Mouse (Mus musculus) olfactory bulb, adult 2 months (tissue): Measurements from ENCODE around the gene Creb3. TPM values are rescaled to one million over a fixed set of nuclear protein-coding genes. Genes with fewer than 3 reads are reported as not detected.

ENCODE experiments used
- H3K27ac ChIP-seq: fragments of 200-500 bp; 2 replicates; pipeline ENCODE4 v1.5.1; 2012; ENCODE audit warnings: low read depth, low read length; ENCODE audit not compliant: insufficient read depth
- H3K4me1 ChIP-seq: fragments of 200-500 bp; 2 replicates; pipeline ENCODE4 v1.6.1; 2012; ENCODE audit warnings: low read length; ENCODE audit not compliant: control insufficient read depth, insufficient read depth
- H3K4me3 ChIP-seq: fragments of 200-500 bp; 2 replicates; pipeline ENCODE4 v1.5.1; 2012; ENCODE audit warnings: mild to moderate bottlenecking, low read depth, low read length, moderate library complexity; ENCODE audit not compliant: insufficient read depth
- CTCF ChIP-seq: fragments of 200-500 bp; IDR thresholded peaks from 2 replicates; pipeline ENCODE4 v1.5.1; 2012; ENCODE audit warnings: low read depth, mild to moderate bottlenecking, low read length, moderate library complexity; ENCODE audit not compliant: insufficient read depth
- POLR2A ChIP-seq: fragments of 200-500 bp; IDR thresholded peaks from 2 replicates; pipeline ENCODE4 v1.6.1; 2012; ENCODE audit warnings: mild to moderate bottlenecking, low read depth, low read length, moderate library complexity; ENCODE audit not compliant: insufficient read depth
- WGBS: fragments of 180-500 bp; shearing (Covaris S2); methylation state at CpG from one replicate; pipeline ENCODE4 v1.1.7; 2018; 5-methylcytosine and 5-hydroxymethylcytosine counted together
- polyA plus RNA-seq: library from polyadenylated mRNA; stranded (reverse); fragments of >200 nt; gene quantifications from 2 replicates; pipeline ENCODE4 v1.2.4, GENCODE M21; 2012; ENCODE audit warnings: low replicate concordance; ENCODE audit not compliant: missing spikeins, insufficient read depth, insufficient read length

Gene Creb3
- polyA plus RNA-seq, 1 experiment = not detected

DNA sequence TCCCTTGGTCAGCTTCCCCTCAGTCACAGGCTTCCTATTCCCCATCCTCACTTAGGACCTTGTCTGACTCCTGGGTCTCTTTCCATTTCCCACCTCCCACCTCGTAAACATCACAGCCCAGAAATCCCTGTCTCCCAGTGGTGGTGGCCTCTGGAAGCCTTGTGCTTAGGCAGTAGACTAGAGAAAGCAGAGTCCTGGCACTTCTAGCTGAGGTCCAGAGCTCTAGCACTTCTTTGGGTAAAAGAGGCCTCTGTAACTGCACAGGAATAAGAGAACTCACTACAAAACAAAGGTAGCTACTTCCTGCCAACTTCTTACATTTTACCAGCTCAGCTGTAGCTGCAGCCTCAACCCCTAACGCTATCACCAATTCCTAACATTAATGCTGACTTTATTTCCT lies 1.2 kb upstream of the Creb3 start:
- 16% methylated on average over 2 of the region's 2 CpGs for whole genome bisulfite sequencing
- no peak overlapping the region for H3K27ac ChIP-seq
- peaks cover 33% of the 10 kb centered on the region for H3K4me1 ChIP-seq
- TF ChIP-seq CTCF = no peak
- TF ChIP-seq POLR2A = no peak
- peak overlapping the region; percentile 28 for H3K4me3 ChIP-seq

DNA sequence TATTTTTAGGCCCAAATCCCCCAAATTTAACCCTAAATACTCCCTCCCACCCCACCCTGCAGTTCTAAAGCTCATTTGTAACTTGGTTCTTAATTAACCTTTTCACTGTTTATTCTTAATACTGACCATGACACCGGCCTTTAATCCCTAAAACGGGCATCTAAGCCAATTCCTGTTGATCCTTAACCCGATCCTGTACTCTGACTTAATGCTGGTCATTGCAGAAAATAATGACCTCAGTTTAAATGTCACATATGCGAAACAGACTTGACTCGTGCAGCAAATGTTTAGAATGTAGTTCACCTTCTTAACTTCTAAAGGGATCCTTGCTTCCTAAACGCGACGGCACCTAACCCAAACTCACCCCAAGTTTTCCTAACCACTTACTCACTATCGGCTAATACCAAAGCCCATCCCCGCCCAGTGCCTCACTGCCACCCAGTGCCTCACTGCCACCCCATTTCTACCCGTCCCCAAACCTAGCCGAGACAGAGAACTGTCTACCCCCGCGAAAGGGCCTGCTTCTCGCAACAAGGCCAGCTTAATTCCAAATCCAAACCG lies 616 bp upstream of the Creb3 start:
- Histone ChIP-seq H3K4me1 (peaks cover 33% of the 10 kb centered on the region), H3K4me3 (peak overlapping the region; percentile 89), H3K27ac (peak overlapping the region; percentile 79)
- WGBS = under 1% methylated on average over 16 of the region's 16 CpGs
- TF ChIP-seq CTCF (no peak), POLR2A (no peak)

DNA sequence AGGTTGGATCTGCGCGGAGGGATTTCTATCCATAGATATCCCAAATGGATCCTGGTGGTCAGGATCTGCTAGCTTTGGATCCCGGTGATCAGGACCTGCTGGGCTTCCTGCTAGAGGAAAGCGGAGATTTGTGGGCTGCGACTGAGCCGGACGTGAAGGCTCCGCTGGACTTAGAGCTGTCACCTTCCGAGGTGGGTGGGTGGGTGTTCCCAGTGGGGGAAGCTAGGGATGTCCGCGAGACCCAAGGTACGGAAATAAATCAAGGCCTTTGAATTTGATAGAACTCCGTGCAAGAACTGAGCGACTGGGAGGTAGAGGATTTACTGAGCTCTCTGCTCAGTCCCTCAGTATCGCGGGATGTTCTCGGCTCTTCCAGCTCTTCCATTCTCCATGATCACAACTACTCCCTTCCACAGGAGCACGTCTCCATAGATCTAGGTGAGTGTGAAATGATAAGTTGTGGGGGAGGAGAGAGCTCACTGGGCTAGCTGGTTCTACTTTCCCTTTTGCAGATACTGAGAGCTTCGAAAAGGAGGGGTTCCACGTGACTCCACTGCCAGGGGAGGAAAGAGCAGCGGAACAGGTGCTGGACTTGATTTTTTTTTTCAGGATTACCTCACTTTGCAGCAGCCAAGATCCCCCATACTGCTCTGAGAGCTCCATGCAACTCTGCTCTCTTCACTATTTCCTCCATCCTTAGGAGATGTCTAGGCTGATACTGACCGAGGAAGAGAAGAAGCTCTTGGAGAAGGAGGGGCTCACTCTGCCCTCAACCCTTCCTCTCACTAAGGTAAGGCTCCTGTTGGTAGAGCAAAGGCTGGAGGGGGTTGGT lies 853 bp downstream of the Creb3 start:
- peak overlapping the region; percentile 89 for H3K4me3 ChIP-seq
- H3K4me1 ChIP-seq = peaks cover 26% of the 10 kb centered on the region
- WGBS = 6% methylated on average over 22 of the region's 22 CpGs
- no peak overlapping the region for H3K27ac ChIP-seq
- TF ChIP-seq POLR2A (no peak), CTCF (no peak)

DNA sequence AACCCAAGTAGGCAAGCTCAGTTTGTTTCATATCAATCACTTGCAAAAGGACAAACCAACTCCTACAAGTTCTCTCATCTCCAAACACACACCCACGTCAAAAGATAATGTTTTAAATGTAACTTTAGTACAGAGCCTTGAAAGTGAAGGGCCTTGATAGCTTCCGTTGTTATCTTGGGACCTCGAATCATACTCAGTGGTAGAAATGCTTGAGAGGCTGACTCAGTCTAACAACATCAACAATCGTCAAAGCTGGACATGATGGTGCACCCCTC lies 1.4 kb downstream of the Creb3 start:
- no peak for TF ChIP-seq CTCF
- no peak for TF ChIP-seq POLR2A
- H3K4me3 ChIP-seq = no peak overlapping the region
- WGBS = 80% methylated on average over 4 of the region's 4 CpGs
- peaks cover 24% of the 10 kb centered on the region for H3K4me1 ChIP-seq
- H3K27ac ChIP-seq = no peak overlapping the region

DNA sequence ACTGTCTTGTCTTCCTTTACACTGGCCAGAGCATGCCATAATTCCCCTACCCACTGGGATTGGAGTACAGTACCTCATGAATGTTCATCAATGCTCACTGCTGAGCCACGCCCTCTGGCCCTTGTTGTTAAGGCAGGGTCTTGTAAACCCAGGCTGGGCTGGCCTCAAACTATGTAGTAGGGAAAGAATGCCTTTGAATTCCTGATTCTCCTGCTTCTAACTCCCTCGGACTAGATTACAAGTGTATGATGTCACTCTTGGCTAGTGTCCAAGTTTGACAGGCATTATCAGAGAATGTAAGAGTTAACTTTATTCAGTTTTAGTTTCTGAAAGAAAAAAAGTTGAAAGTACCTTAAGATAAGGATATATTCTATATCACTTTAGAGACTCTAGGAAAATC lies 2.1 kb downstream of the Creb3 start:
- TF ChIP-seq CTCF (no peak), POLR2A (no peak)
- no peak overlapping the region for H3K4me3 ChIP-seq
- 31% methylated on average over 2 of the region's 2 CpGs for WGBS

DNA sequence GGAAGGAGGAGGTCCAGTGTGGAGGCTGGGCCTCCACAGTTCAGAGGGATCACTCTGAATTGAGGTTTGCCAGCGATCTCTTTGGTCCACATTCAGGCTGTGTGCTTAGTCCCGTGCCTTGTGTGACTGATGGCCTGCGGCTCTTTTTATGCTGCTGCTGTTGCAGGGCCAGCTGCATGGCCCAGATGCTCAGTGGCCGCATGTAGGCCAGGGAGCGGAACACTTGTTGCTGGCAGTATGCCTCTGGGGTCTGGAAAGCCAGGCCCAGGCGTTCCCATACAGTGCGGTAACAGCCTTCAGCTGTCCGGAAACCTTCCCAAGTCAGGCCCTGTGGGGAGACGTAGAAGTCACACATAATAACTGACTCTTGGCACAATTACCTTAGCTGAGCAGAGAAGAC lies 5.0 kb downstream of the Creb3 start:
- H3K4me1 ChIP-seq = peaks cover 4% of the 10 kb centered on the region; the same call in 1 of the 2 replicates
- no peak overlapping the region for H3K27ac ChIP-seq
- WGBS = 89% methylated on average over 9 of the region's 9 CpGs
- no peak overlapping the region for H3K4me3 ChIP-seq
- TF ChIP-seq POLR2A (no peak), CTCF (no peak)

More for the DNA sequence above, 2.1 kb downstream of the Creb3 start:
- Histone ChIP-seq H3K4me1 (peaks cover 18% of the 10 kb centered on the region), H3K27ac (no peak overlapping the region)

DNA sequence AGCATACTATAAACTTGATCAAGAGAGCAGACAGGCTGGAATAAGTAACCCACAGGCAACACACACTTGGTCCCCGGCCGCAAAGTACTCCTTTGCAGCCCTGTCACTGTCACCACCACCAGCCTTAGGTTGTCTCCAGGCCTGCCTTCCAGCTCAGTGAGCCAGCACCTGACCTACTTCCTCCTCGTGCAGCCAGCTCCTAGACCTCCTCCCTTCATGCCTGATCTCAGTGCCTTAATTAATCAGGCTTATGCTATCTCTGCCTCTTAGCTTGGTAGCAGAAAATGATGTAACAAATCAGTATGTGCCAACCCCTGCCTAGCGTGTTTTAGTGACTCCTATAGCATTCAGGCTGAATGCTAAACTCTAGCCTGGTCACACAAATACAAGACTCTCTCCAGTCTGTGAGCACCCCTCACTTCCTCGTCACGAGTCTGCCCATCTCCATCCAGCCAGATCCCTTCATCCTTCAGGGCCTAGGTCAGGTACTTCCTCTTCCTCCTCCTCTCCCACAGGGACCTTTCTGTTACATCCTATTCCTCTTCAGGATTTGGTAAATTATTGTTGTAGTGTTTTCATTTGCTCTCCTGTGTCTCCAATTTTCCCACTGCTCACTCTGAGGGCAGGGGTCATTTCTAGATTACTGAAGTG lies 9.4 kb downstream of the Creb3 start:
- TF ChIP-seq CTCF (no peak), POLR2A (no peak)
- Histone ChIP-seq H3K4me1 (peaks cover 1% of the 10 kb centered on the region), H3K4me3 (no peak overlapping the region), H3K27ac (no peak overlapping the region)
- 77% methylated on average over 6 of the region's 6 CpGs for WGBS

DNA sequence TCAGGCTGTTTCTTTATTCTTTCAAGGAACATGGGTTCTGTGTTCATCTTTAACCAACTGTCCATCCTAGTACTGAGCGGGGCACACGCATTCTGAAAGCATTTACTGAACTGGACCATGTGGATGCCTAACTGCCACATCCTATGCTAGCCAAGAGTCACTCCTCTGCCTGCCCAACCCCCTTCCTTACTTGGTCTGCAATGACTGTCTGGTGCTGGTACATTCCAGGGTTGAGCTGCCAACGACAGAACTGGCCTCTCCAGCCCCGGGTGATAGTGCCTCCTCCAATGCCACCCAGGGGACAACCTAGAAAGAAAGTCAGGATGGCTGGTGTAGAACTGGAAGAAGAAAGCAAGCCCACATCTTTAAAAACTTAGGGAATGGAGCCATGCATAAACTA lies 11.4 kb downstream of the Creb3 start:
- TF ChIP-seq POLR2A (no peak), CTCF (no peak)
- Histone ChIP-seq H3K4me1 (peaks cover 7% of the 10 kb centered on the region), H3K4me3 (no peak overlapping the region), H3K27ac (no peak overlapping the region)
- WGBS = 88% methylated on average over 4 of the region's 4 CpGs

DNA sequence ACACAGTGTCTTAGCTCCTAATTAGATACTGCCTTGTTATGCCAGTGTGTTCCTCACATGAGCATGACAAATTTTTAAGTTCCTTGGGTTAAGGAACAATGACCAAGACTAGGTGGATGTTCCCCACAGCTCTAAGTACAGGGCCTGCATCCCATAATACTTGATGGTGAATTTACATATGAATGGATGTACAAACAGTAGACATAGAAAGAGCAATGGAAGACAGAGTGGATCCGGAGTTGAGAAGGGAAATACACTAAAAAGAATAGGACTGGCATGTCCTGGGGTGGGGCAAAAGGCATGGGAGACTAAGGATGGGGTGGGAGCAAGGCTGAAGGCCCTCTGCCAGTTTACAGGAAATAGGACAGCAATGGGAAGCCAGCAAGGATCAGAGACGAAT lies 13.2 kb downstream of the Creb3 start:
- 15% methylated on average over 2 of the region's 2 CpGs for WGBS
- H3K4me3 ChIP-seq = no peak overlapping the region
- peaks cover 10% of the 10 kb centered on the region for H3K4me1 ChIP-seq
- no peak overlapping the region for H3K27ac ChIP-seq
- no peak for TF ChIP-seq CTCF
- no peak for TF ChIP-seq POLR2A
